Mouse (Mus musculus) megakaryocyte, embryonic 14.5 days (primary cell): ENCODE measurements at regions not wholly inside any gene's neighbourhood (a gene's known extent, or its start where the extent isn't known, plus 50 kb on each side); places are given as distances from the start of the nearest gene placed in this dataset.

Experiments used
- FLI1 ChIP-seq: IDR thresholded peaks from 2 replicates; pipeline ENCODE4 v1.6.1; 2012; ENCODE audit warnings: low read length, inconsistent platforms, mixed read lengths
- GATA1 ChIP-seq: IDR thresholded peaks from 3 replicates; pipeline ENCODE4 v1.6.1; 2012; ENCODE audit warnings: mixed read lengths, low read length, inconsistent platforms, borderline replicate concordance

DNA sequence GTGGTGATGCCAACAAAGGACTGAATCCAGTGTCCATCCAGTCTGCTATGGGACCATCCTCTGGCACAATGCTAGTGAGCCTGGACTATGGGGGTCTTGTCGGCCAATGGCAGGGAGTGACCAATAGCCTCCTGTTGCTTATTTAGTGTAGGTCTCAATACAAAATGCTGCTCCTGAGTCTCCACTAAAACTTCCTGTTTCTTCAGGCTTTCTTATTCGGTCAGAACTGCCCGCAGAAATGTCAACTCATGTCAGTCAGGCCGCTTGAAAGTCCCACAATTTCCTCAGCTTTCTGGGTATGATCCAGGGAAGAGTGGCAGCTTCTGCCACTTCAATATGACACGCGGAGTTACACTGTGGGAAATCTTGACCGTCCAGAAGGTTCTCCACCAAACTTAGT lies 94.7 kb upstream of the Jazf1 start:
- no peak for TF ChIP-seq GATA1
- TF ChIP-seq FLI1: no peak
